Mouse (Mus musculus): ENCODE measurements around the gene Arpc5. TPM values are rescaled to one million over a fixed set of nuclear protein-coding genes. Genes with fewer than 3 reads are reported as not detected.

Arpc5 gene
- total RNA-seq, 2 experiments from 2014 or later = 27.4 to 30.7 TPM

GRCm38 (mm10) chr1:152807619-152808391 is 41.5 kb downstream of the Arpc5 start:
- DNase-seq = no peak
- intact Hi-C loops (cut with DNase I; ENCODE audit: low total_unique reads) = no loop called here

- intact Hi-C loops (cut with DNase I; ENCODE audit: low total_unique reads) = no loop called here
- DNase-seq = no peak
These were observed 42.0 kb downstream of the Arpc5 start for GRCm38 (mm10) chr1:152808392-152808680.

- intact Hi-C loops (cut with DNase I; ENCODE audit: low total_unique reads) = no loop called here
These were observed 43.4 kb downstream of the Arpc5 start for GRCm38 (mm10) chr1:152809541-152810252.

DNA sequence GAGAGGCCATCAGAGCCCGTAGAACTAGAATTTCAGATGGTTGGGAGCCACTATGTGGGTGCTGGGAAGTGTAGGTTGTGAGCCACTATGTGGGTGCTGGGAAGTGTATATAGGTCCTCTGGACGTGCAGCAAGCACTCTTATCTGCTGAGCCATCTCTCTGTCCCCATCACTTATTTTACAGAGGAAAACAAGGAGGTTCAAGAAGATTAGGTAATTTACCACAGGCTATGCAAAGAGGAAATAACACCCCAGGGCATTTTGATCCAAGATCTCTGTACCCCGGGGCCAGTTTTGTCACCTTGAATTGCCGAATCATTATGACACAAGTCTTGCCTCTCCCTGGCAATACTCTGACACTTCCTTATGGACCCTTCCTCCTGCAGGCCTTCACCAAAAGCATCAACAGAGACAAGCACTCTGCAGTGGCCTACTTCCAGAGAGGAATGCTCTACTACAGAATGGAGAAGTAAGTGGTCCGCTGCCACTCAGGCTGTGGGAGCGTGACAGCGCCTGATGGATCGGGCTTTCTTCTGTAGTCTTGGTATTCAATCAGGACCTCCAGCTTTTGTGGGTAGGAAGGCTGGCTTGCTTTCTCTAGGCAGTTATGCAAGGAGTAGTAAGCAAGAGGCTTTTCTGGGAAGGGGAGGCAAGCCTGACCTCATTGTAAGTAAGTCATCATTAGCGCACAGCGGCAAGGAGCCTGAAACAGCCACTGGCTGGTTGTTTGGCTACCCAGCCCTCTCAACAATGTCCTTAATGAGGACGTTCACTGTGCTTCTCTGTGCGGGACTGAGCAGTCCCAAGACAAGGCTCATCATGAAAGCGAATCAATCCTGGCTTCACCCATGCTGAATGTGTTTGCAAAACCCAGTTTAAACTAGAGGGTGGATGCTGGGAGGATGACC is 44.4 kb downstream of the Arpc5 start:
- DNase-seq = no peak
- intact Hi-C loops (cut with DNase I; ENCODE audit: low total_unique reads) = no loop called here

More at GRCm38 (mm10) chr1:152809541-152810252, 43.4 kb downstream of the Arpc5 start:
- DNase-seq = peak; percentile 26

DNA sequence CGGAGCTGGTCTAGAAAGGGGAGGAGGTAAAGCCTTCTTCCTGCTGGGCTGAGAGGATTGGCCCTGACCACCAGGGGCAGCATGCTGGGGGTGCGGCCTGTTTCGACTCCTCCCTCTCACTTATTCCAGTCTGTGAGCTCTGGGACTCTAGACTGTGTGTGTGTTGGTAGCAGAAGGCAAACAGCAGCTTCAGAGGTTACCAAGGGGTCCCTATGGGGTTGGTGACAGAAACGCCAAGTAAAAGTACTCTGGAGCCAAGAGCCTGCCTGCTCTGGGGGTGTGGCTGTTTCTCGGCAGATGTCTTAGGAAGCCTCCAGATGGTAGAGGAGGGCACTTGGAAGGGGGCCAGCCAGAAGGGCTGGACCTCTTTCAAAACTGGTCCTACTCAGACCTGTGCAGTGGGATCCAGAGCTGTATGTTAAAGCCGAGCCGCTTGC is 48.9 kb downstream of the Arpc5 start:
- DNase-seq = peak; percentile 42
- intact Hi-C loops (cut with DNase I; ENCODE audit: low total_unique reads) = no loop called here

GRCm38 (mm10) chr1:152817027-152817769 is 50.9 kb downstream of the Arpc5 start:
- intact Hi-C loops (cut with DNase I; ENCODE audit: low total_unique reads) = no loop called here
- DNase-seq = no peak

DNA sequence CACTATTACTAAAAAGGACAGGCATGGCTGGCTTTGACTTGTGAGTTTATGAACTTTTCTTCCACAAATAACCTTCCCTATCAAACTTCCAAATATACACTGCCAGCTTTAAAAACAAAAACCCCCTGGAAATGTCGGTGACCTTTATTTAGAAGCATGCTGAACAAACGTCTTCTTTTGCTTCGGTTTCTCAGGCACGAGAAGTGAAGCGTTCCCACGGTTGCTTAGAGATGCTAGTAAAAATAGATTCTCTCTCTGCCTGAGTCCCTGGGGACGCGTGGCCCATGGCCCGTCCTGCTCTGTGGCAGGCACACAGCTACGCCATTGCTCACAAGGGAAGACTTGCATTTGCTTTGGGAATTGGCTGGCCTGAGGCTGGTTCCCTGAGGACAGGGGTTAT is 51.5 kb downstream of the Arpc5 start:
- DNase-seq = peak; percentile 62
- intact Hi-C loops (cut with DNase I; ENCODE audit: low total_unique reads) = no loop called here

DNA sequence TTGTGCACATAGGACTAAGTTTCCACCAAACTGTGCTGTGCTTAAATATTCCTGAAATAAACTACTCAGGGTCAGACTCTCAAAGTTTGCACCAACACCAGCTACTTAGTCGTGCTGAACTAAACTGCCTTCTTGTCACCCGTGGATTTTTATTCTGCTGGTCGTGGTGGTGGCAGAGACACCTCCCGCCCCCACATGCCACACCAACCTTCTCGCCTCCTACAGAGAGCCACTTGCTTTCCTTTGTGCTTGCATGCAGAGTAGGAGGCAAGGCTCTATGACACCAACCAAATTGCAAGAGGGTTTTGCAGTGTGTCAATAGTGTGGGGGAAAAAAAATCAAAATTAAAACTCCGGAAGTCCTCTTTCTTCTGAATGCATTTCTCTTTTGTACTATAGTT is 53.2 kb downstream of the Arpc5 start:
- intact Hi-C loops (cut with DNase I; ENCODE audit: low total_unique reads) = no loop called here

DNA sequence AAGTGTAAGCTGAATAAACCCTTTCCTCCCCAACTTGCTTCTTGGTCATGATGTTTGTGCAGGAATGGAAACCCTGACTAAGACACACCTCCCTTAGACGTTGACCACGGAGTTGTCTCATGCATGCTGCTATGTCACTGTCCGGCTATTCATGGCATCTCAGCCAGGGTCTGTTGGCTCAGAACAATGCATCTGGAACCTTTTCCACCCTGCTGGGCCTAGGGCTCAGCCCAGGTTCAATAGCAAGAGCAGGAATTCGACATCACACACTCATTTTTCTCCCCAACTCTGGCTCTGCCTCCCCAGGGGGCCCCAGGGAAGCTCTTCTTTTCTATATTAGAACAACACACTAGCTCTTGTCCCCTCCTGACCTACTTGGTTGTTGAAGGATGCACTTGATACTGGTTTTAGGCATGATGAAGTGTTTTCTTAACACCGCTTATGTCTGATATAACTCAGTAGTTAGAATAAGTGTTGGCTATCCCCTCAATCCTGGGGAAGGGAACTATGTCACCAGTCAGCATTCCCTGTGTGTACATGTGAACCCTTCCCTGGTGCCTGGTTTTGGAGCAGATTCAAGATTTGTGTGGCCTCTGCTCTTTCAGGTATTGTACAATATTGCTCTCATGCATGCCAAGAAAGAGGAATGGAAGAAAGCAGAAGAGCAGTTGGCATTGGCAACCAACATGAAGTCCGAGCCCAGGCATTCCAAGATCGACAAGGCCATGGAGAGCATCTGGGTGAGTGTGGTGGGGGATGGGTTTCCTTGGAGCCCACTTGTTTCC is 54.8 kb downstream of the Arpc5 start:
- no peak for DNase-seq
- intact Hi-C loops (cut with DNase I; ENCODE audit: low total_unique reads) = no loop called here

More for the DNA sequence above, 53.2 kb downstream of the Arpc5 start:
- DNase-seq = no peak

DNA sequence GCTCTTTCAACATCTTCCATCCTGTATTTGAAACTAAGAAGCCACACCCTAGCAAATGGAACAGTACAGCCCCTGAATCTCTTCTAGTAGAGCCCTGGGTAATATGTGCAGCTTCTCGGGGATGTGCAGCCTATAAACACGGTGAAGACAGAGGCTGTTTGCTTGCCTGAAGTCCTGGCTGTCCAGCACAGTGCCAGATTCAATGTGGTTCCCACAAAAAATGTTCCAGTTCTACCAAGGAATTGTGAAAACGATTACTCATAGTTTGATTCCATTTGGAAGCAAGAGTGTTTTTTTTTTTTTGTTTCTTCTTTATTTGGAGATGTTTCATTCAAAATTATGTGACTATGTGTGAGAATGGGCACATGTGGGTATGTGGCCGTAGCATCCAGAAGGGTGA is 55.4 kb downstream of the Arpc5 start:
- intact Hi-C loops (cut with DNase I; ENCODE audit: low total_unique reads) = no loop called here
- no peak for DNase-seq

DNA sequence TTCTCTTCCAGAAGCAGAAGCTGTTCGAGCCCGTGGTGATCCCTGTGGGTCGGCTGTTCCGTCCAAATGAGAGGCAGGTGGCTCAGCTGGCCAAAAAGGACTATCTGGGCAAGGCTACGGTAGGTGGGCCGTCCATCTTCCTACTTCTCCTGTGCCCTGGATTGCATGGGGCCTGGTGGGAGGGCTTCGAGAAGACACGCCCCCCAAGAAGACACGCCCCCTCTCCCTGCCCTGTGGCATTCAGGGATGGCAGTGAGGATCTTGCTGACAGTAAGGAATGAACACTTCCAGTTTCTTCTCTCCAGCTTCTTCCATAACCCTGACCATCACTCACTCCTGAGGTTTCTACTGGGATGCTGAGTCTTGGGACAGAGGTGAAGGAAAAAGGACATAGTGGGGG is 57.9 kb downstream of the Arpc5 start:
- intact Hi-C loops (cut with DNase I; ENCODE audit: low total_unique reads) = no loop called here
- DNase-seq = no peak

Other genes with a start within 250 kb of the Arpc5 start
- not detected for gene Apobec4, start 16.0 kb upstream of the Arpc5 start, total RNA-seq (2021)
- 10 to 100 TPM; 19.6 to 23.3 TPM for gene Rgl1, start 191 bp upstream of the Arpc5 start, total RNA-seq (2021)
- 1 to 10 TPM; 1.4 to 1.6 TPM for gene Ncf2, start 33.7 kb downstream of the Arpc5 start, total RNA-seq (2021)
- 10 to 100 TPM; 33.9 to 34.4 TPM for gene Smg7, start 136.1 kb downstream of the Arpc5 start, total RNA-seq (2021)
- 1 to 10 TPM in 1 of 2 experiments, under 1 TPM in 1; 0.51 to 1.1 TPM for gene Nmnat2, start 188.5 kb downstream of the Arpc5 start, total RNA-seq (2021)